Mouse (Mus musculus): ENCODE data around the gene Apaf1. TPM values are rescaled to one million over a fixed set of nuclear protein-coding genes. Genes with fewer than 3 reads are reported as not detected.

Apaf1 gene
- total and polyA plus RNA-seq, 2 experiments from 2014 or later = 5.1 to 21.8 TPM

DNA sequence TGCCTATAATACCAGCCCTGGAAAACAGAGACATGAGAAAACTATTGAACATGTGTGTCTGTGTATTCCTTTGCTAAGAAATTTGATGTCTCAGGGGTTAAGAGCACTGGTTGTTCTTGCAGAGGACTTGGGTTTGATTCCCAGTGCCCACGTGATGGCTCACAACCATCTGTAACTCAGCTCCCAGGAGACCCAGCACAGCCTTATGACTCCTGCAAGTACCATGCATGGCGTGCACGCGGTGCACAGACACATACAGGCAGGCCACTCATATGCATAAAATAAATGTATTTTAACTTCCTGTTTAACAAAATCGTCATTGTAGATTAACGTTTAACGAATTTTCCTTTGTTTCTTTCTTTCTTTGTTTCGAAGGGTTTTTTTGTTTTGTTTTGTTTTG lies 15.5 kb upstream of the Apaf1 start:
- Histone ChIP-seq H3K27ac (ENCODE audit: low read depth) (no peak overlapping the region), H3K27me3 (ENCODE audit: control insufficient read depth, insufficient read depth, low read length) (no peaks in the 10 kb centered on the region), H3K4me2 (ENCODE audit: low read depth, low read length) (no peak overlapping the region), H3K9me3 (replicated peaks; ENCODE audit: control insufficient read depth, low read length) (no peaks in the 10 kb centered on the region), H3K4me1 (ENCODE audit: control insufficient read depth, insufficient read depth) (no peaks in the 10 kb centered on the region), H3K4me3 (ENCODE audit: low read depth, low read length) (no peak overlapping the region), H3K36me3 (replicated peaks; ENCODE audit: control insufficient read depth, insufficient read depth, low read length) (peaks cover 34% of the 10 kb centered on the region), H3K9ac (replicated peaks; ENCODE audit: low read depth, low read length) (no peak overlapping the region)
- no peak for DNase-seq (ENCODE audit: low spot score)
- 92% methylated on average over 8 of the region's 8 CpGs for WGBS
- no peak for ATAC-seq (ENCODE audit: insufficient read depth, low read depth)
- TF ChIP-seq EP300 (IDR thresholded peaks at IDR 0.05; ENCODE audit: low read depth) (no peak), CTCF (IDR thresholded peaks at IDR 0.05; ENCODE audit: low read depth) (no peak)

GRCm38 (mm10) chr10:91094251-91095104 lies 11.9 kb upstream of the Apaf1 start:
- Histone ChIP-seq H3K9me3 (replicated peaks; ENCODE audit: control insufficient read depth, low read length) (no peaks in the 10 kb centered on the region), H3K4me2 (ENCODE audit: low read depth, low read length) (no peak overlapping the region), H3K4me3 (ENCODE audit: low read depth, low read length) (no peak overlapping the region), H3K36me3 (replicated peaks; ENCODE audit: control insufficient read depth, insufficient read depth, low read length) (peaks cover 26% of the 10 kb centered on the region), H3K9ac (replicated peaks; ENCODE audit: low read depth, low read length) (no peak overlapping the region), H3K27ac (ENCODE audit: low read depth) (no peak overlapping the region), H3K4me1 (ENCODE audit: control insufficient read depth, insufficient read depth) (no peaks in the 10 kb centered on the region), H3K27me3 (ENCODE audit: control insufficient read depth, insufficient read depth, low read length) (no peaks in the 10 kb centered on the region)
- DNase-seq (ENCODE audit: low spot score) = no peak
- no peak for ATAC-seq (ENCODE audit: insufficient read depth, low read depth)
- WGBS = 84% methylated on average over 15 of the region's 15 CpGs
- no peak for TF ChIP-seq CTCF (IDR thresholded peaks at IDR 0.05; ENCODE audit: low read depth)
- TF ChIP-seq EP300 (IDR thresholded peaks at IDR 0.05; ENCODE audit: low read depth) = no peak

DNA sequence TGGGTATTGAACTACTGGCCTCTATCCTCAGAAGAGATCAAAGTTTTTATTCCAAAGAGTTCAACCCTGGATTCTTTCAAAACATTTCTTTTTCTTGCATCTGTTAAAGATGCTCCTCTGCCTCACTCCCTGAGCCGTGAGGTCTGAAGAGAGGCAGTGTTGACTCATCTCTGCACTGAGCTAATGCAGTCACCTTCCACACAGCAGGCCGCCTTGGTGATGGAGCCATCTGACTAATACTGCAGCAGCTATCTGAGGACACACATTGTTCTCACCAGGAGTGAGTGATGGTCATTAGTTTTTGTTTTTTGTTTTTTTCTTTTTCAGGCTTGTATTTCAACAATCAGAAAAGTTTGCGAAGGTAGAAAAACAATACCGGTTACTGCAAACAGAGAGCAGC lies 10.2 kb upstream of the Apaf1 start:
- no peak for ATAC-seq (ENCODE audit: insufficient read depth, low read depth)
- Histone ChIP-seq H3K9me3 (replicated peaks; ENCODE audit: control insufficient read depth, low read length) (no peaks in the 10 kb centered on the region), H3K27me3 (ENCODE audit: control insufficient read depth, insufficient read depth, low read length) (no peaks in the 10 kb centered on the region), H3K27ac (ENCODE audit: low read depth) (no peak overlapping the region), H3K4me2 (ENCODE audit: low read depth, low read length) (no peak overlapping the region), H3K4me1 (ENCODE audit: control insufficient read depth, insufficient read depth) (no peaks in the 10 kb centered on the region), H3K9ac (replicated peaks; ENCODE audit: low read depth, low read length) (no peak overlapping the region), H3K4me3 (ENCODE audit: low read depth, low read length) (no peak overlapping the region), H3K36me3 (replicated peaks; ENCODE audit: control insufficient read depth, insufficient read depth, low read length) (peaks cover 26% of the 10 kb centered on the region)
- DNase-seq (ENCODE audit: low spot score) = no peak
- 86% methylated on average over 4 of the region's 4 CpGs for WGBS
- TF ChIP-seq CTCF (IDR thresholded peaks at IDR 0.05; ENCODE audit: low read depth) = no peak
- no peak for TF ChIP-seq EP300 (IDR thresholded peaks at IDR 0.05; ENCODE audit: low read depth)

- Histone ChIP-seq H3K4me3 (ENCODE audit: low read depth, low read length) (peak overlapping the region; percentile 88), H3K4me2 (ENCODE audit: low read depth, low read length) (peak overlapping the region; percentile 98), H3K27me3 (ENCODE audit: control insufficient read depth, insufficient read depth, low read length) (no peaks in the 10 kb centered on the region), H3K36me3 (replicated peaks; ENCODE audit: control insufficient read depth, insufficient read depth, low read length) (0 out of 2 replicates have a peak, but pooled peaks cover 8% of the 10 kb centered on the region), H3K4me1 (ENCODE audit: control insufficient read depth, insufficient read depth) (peaks cover 7% of the 10 kb centered on the region; the same call in 1 of the 2 replicates), H3K9me3 (replicated peaks; ENCODE audit: control insufficient read depth, low read length) (no peaks in the 10 kb centered on the region), H3K9ac (replicated peaks; ENCODE audit: low read depth, low read length) (peak overlapping the region; percentile 86), H3K27ac (ENCODE audit: low read depth) (peak overlapping the region; percentile 84)
- WGBS = 38% methylated on average over 12 of the region's 12 CpGs
- DNase-seq (ENCODE audit: low spot score) (no peak), ATAC-seq (ENCODE audit: insufficient read depth, low read depth) (no peak)
- TF ChIP-seq EP300 (IDR thresholded peaks at IDR 0.05; ENCODE audit: low read depth) (no peak), CTCF (IDR thresholded peaks at IDR 0.05; ENCODE audit: low read depth) (no peak)
Observed at GRCm38 (mm10) chr10:91083393-91083927, 890 bp upstream of the Apaf1 start.

DNA sequence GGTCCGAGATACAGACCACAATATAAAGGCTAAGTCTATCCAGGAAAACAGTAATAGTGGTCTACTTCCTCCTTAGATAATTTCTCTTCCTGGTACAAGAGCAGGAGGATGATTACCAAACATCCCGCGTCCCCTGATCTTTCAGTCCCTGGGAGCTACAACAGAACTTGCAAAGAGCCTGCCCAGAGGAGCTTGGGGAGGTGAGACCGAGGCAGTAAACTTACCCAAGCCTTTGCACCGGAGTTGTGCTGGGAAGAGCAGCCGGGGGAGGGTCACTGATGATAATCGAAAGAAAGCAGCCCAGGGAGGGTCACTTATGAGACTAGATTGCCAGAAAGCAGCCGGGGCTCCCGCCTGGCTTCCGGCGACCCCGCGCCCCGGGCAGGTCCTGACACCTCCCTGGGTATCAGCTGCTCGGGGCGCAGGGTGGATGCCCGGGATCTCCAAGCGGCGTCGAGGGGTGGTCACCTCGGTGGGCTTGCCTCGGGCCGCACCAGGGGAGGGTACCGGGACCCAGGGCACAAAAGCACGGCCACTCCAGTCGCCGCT lies 537 bp downstream of the Apaf1 start:
- peak overlapping the region; percentile 76 for H3K4me2 ChIP-seq (ENCODE audit: low read depth, low read length)
- H3K27ac ChIP-seq (ENCODE audit: low read depth) = peak overlapping the region; percentile 78
- TF ChIP-seq EP300 (IDR thresholded peaks at IDR 0.05; ENCODE audit: low read depth) = no peak
- TF ChIP-seq CTCF (IDR thresholded peaks at IDR 0.05; ENCODE audit: low read depth) = no peak
- no peaks in the 10 kb centered on the region for H3K9me3 ChIP-seq (replicated peaks; ENCODE audit: control insufficient read depth, low read length)
- ATAC-seq (ENCODE audit: insufficient read depth, low read depth) = no peak; the same call in 1 of the 2 replicates
- H3K9ac ChIP-seq (replicated peaks; ENCODE audit: low read depth, low read length) = peak overlapping the region; percentile 74
- peaks cover 20% of the 10 kb centered on the region for H3K36me3 ChIP-seq (replicated peaks; ENCODE audit: control insufficient read depth, insufficient read depth, low read length)
- H3K4me3 ChIP-seq (ENCODE audit: low read depth, low read length) = peak overlapping the region; percentile 88
- H3K27me3 ChIP-seq (ENCODE audit: control insufficient read depth, insufficient read depth, low read length) = no peaks in the 10 kb centered on the region
- DNase-seq (ENCODE audit: low spot score) = peak; percentile 10
- peaks cover 7% of the 10 kb centered on the region; the same call in 1 of the 2 replicates for H3K4me1 ChIP-seq (ENCODE audit: control insufficient read depth, insufficient read depth)
- under 1% methylated on average over 27 of the region's 27 CpGs for WGBS

Data from heart, postnatal 0 days (tissue).